Mouse (Mus musculus) erythroblast, adult 5-6 weeks (primary cell): ENCODE measurements around the gene Krt81. TPM values are rescaled to one million over a fixed set of nuclear protein-coding genes. Genes with fewer than 3 reads are reported as not detected.

Experiments used
- ATAC-seq: replicated peaks from 2 replicates; pipeline ENCODE4 v1.8.0; 2016; ENCODE audit warnings: moderate number of reproducible peaks, mild to moderate bottlenecking, moderate TSS enrichment, inconsistent platforms; ENCODE audit not compliant: poor library complexity, low FRiP score, severe bottlenecking
- total RNA-seq, 2 experiments: library from RNA; stranded (forward) in 1 of 2; stranded (reverse) in 1 of 2; fragments of 150-400 nt in 1 of 2; fragments of 200-764, 138-1000 nt in 1 of 2; gene quantifications; 2 replicates each; pipeline versions ENCODE4 v1.2.3 to v1.2.4; 2015 to 2017; ENCODE audit warnings: low replicate concordance in 2 of 2

Krt81 gene
- total RNA-seq (2015; ENCODE audit: low replicate concordance), result not detected in 2 replicates
- total RNA-seq (2017; ENCODE audit: low replicate concordance), result not detected in 2 replicates

DNA sequence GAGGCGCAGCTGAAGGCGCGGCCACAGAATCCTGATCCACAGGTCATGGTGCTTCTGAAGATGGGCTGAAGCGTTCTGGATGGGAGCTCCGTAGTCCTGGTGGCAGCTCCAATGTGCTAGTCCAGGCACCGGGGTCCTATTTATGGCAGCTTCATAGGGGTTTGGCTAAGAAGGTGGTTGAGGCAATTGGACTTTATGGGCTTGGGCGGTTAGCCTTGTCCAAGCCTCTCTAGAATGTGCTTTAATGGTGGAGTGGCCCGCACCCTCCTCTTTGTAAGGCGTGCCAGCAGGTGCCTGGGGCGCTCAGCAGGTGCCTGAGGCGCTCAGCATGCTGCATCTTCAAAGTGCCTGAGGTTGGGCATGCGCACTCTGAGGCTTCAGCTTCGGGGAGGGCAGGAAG, at the start of gene Krt81:
Gene Krt81 (minus strand): TSS at position 101 of the 400 bp plus-strand sequence.
- no peak for ATAC-seq

DNA sequence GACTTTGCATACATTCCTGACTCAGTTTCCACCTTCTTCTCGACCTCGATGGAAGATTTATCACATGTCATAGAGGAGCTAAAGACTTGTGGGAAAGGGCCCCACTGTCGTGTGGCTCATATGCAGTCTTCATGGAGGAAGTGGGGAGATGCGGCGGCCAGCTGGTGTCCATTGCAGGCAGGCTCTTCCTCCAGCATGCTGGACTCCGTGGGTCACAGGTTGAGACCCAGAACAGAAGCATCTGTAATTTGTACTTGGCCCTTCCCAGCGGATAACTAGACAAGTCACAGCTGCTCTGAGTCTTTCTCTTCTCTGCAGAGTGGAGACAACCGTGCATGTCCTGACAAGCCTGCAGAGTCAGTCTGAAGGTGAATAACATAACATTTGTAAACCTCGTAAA, 44.7 kb upstream of the Krt81 start:
- ATAC-seq, result no peak

DNA sequence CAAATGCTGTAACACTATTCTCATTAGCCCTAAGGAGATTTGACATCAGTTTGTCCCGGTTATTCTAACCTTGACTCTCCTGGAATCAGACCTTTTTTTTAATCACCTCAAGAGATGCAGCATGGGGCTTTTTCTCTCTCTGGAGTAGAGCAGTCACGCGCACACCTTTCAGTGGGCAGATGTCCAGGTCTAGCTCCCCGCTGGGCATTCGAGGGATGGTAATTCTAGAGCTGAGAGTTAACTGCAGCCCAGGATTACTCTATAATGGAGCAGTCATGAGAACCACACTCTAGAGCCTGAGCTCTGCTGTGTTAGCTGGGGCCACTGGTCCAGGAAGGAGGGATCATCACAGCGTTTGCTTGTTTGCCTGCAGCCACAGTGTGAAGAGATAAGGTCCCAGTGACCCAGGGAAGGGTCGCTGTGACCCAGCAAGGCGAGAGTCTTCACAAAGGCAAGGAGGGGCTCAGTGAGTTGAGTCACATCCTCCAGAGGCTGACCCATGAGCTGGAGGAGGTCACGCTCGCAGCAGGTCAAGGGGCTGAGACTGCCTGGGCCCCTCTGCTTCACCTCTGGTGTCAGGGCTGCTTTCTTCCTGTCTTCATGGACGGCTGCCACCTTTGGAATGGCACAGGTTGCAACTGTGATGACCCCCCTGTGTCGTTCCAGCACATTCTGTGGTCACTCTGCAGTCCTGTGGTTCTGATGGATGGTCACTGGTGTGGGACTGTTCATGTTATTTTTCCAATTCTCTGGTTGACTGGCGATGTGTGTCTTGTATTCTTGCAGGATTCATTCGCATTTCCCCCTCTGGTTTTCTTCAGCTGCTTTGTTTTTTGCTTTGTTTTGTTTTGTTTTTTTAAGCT, 43.6 kb upstream of the Krt81 start:
- no peak for ATAC-seq

DNA sequence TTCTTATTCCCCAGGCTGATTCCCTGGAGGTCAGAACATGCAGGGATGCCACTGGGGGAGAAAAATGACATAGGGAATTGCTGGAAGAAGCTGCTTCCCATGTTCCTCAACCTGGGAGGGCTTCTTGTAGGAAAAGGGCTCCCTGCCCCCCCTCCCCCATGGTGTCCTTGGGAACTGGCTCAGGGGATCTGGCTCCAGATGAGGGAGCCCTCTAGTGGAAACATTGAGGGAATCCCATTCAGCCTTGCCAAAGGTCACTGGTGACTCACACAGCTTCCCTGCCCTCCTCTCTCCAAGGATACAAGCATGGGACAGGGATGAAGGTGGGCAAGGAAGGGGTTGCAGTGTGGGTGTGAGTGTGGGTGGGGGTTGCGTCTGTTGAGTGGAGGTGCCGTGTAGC, 33.6 kb upstream of the Krt81 start:
- no peak for ATAC-seq

DNA sequence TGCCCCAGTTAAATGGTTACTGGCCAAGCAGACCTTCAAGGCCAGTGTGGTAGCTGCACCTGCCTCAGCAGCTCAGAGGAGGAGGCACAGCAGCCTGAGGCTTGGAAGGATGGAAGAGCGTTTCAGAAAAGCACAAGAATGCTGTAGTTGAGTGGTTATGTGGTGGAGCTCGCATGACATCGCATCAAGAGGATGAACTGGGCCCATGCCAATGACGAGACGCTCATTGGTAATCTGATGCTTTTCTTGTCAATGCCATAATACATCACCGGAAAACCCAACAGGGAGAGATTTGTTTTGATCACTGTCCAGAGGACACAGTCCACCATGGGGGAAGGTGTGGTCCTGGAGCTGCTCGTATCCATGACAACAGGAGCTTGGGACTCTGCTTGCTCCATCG, 31.7 kb upstream of the Krt81 start:
- no peak for ATAC-seq

DNA sequence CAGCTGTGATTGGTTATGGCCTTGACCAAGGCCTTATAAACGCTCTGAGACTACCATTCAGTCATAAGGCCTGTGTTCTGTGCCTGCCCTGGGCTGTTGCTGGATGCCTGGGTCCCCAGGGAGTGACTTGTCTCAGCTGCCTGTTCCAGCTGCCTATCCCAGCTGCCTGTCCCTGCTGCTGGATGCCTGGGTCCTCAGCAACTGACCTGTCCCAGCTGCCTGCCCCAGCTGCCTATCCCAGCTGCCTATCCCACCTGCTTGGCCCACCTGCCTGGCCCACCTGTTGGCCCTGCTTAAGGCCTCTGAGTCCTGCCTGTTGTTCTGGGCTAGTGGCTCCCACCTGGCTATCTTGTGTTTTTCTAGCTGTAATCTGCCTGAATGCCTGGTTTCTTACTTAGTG, 30.7 kb upstream of the Krt81 start:
- ATAC-seq, result no peak

DNA sequence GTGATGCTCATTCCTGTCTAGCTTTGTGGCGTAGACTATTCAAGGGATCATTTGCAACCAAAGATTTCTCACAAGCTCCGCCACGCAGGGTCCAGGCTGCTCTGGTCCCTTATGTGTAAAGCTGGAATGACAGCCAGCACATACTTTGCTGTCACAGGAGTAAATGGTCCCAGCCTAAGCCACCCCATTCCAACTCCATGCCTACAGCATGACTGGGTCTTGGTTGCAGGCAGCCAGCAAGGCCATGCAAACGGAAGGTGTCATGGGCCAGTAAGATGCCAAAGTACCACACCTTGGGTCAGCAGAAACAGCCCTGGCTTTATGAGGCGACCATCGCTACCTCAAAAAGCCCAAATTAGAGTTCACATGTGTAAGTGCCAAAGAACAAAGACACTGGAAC, 30.2 kb upstream of the Krt81 start:
- no peak for ATAC-seq

DNA sequence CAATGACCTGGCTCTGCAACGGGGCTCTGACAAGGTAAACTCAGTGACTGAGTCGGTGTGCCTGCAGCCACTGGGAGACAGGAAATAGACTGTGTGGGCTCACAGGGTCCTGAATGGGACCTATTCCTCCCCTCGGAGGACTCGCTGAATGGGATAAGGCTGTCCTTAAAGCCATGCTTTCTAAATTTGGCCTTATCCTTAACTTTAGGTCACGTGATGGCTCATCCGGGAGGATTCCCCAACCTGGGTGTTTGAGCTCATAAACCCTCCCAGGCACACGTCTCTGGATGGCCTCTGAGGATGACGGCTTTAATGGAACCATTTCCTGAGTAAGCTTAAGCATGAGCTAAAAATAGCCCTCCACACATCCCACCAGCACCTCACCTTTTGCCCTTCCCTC, 29.2 kb upstream of the Krt81 start:
- no peak for ATAC-seq

DNA sequence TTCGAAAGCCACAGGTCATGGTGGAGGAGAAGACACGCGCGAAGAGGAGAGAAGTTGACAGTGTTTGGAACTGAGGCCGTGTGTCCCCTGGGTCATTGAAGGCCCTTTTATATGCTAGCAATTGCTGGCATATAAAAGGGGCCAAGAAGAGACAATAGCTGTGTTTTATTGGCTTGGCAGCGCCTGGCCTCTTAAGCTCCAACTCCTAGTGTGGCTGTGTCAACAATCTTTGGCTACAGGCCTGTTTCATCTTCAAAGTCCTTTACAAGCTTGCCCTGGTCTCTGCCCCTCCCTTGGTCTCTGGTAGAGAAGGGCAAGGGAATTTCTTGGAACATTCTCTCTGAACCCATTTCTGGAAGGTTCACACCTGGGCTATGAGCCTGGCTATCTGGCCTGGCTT, 27.9 kb upstream of the Krt81 start, which contains the start of gene Krt83:
Gene Krt83 (minus strand): TSS at position 82 of the 400 bp plus-strand sequence.
- ATAC-seq, result no peak

DNA sequence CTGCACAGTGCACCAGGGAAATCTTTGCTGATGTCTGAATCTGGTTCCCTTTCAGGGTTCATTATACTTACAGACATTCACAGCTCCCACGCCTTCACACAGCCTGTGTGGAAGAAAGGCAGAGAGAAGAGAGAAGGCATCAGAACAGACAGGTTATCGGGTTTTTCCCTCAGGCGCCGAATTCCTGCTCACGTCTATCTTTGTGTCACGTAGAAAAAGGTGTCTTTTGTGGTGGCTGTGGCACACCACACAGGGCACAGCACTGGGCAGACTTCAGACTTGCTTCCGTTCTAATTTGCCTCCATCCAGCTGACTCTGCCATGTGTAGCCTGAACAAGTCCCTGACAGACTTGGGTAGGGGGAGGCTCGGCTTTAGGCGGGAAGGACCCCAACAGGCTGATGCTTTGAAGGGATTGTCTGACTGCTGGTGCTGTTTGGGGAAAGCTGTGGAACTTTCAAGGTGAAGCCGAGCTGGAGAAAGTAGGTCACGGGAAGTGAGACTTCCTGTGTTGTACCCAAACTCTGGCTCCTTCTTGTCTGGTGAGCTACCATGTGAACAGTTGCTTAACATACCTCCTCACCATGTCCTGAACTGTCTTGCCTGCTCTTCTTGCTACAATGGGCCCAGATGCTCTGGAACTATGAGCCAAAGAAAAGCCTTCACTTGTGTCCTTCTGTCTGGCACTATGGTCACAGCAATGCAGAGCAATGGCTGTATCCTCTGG, 22.5 kb upstream of the Krt81 start:
- ATAC-seq, result no peak

DNA sequence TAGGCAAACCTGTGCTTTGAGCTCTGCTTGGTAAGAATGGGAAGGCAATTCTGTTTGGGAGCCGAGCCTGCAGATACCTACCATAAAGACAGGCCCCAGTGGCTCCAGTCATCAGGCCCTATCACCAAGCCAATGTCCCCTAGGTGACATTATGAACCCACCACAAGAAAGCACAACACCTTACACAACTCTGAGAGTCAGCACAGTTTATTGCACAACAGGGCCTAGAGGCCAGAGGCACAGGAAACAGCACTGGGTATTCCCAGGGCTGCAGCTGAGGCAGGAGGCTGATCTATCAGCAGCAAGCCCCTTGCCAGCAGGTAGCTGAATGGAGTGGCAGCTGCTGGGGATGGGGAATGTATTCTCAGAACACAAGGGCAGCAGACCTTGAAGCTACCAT, 21.4 kb upstream of the Krt81 start:
- no peak for ATAC-seq

DNA sequence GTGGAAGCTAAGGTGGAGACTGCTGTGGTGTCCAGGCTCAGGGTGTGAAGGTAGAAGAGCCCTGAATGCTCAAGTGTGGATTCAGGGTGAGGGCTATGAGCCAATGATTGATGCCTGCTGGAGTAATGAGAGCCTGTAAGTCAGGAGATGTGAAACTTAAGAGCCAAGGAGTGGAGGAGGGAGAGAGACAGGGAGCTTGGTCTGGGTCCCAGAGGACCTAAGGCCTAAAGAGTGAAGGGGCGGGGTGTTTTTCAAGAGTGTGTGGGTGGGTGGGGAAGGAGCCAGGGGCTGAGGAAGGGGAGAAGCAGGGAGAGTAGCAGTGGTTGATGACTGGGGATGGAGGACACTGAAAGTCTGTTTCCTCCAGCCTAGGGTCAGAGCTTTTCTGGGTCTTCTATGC, 20.1 kb upstream of the Krt81 start:
- ATAC-seq, result no peak

DNA sequence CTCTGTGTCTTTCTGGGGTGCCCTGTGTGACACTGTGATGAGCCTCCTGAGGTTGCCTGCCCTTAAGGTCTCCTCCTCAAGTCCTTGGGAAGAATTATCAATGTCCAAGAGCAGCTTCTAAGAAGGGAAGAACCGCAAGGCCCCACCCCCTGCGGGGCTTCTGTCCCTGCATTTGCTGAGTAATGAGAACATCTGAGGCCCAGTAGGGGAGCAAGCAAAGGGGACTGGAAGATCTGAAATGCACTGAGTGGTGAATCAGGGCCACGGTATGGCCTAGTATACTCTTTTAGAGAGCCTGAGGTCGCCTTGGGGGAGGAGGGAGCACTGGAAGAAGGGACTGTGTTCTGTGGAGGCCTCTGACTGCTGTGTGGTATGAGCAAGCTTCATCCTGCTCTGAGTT, 18.5 kb upstream of the Krt81 start:
- ATAC-seq, result no peak

DNA sequence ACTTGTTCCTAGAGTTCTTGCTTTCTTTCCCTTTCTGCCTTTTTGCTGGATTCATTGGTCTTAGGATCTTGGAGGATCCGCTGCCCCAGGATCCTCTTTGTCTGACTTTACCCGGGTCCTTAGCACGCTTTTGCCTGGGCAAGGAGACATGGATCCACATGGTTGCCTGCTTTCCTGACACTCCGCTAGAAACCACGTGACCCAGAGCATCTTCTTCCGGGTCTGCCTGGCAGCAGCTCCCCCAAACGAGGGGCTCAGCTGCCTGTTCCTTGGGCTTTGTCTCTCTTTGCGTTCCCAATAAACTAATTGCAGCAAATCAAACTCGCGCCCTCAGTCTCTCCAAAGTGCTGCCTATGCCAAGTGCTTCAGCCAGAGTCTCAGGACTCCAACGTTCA, 16.1 kb upstream of the Krt81 start:
- ATAC-seq, result no peak

DNA sequence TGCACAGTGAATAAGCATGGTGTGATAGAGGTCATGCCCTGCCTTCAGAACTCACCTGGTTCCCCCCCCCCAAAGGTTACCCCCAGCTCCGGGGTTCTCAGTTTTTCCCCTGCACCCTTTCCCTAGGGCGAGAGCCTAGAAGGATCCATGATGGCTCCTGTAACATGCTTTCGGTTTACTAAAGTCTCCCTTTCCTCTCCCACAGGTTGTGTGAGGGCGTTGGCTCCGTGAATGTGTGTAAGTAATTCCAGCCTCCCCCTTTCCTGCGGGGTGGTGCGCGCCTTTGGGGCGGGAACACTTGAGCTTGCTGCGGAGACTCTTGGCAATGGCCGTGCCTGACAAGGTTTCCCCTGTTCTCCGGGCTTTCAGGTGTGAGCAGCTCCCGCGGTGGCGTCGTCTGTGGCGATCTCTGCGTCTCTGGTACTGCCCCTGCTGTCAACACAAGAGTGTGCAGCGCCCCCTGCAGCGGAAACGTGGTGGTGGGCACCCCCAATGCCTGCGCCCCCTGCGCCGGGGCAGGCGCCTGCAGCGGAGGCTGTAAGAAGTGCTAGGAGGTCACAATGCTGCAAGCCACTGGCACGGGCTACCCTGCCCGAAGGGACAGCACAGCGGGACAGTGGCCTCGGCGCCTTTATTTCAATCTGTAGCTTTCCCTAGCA, 15.6 kb upstream of the Krt81 start:
- no peak for ATAC-seq

DNA sequence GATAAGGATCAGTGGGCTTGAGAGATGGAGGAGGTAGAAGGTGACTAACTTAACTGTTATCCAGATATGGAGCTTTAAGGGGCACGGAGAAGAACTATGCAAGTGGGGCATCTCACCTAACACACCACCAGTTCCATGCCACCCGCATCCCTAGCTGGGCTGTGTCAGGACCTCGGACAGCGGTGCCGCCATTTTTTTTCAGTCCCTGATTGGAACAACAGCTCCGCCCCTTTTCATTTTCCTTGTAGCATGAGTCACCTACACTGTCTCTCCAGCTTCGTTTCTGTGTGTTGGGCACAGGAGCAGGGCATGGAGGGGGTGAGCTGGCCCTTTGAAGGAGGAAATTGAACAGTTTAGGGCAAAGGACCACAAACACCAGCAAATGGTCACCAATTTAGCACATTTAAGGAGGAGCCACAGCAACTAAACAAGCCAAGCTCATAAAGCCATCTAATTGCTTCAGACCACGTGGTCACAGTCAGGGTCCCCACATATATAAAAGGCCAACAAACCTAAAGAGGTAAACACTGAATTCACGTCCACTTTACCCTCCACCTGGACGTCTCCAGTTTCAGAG, 9.5 kb upstream of the Krt81 start, which contains the start of gene Krt86:
Gene Krt86 (plus strand): TSS at position 527 of the 577 bp plus-strand sequence.
- no peak for ATAC-seq

DNA sequence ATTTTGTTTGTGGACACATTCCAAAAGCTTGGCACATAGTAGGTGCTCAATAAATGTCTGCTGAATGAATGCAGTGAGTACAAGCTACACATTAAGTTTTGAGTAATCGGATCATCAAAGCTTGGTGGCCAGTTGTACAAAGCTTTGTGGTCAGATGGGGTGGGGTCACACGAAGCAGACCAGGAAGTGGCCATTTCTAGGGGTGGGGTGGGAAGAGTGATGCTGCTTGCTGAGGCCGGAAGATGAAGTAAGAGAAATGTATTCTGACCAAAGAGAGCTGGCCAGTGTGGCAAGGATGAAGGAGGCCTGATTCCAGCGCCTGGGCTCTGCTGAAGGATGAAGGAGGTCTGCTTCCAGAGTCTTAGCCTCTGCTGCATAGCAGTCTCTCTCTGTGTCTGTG, 5.5 kb upstream of the Krt81 start:
- no peak for ATAC-seq

DNA sequence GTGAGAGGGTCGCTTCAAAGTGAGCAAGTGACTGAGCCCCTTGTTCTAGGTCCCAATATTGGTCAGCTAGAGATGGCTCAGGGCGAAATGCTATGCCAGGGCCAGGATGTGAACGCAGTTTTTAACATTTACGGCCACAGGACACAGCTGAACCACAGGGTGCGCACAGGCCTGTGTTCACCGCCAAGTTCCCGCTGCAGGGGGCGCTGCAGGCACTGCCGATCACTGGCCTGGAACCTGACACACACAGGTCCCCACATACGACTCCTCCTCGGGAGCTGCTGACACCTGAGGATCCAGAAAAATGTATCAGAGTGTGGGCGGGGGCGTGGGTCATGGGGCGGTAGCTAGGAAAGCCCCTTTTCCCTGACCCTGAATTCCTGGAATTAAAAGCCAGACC, 4.3 kb downstream of the Krt81 start:
- no peak for ATAC-seq

DNA sequence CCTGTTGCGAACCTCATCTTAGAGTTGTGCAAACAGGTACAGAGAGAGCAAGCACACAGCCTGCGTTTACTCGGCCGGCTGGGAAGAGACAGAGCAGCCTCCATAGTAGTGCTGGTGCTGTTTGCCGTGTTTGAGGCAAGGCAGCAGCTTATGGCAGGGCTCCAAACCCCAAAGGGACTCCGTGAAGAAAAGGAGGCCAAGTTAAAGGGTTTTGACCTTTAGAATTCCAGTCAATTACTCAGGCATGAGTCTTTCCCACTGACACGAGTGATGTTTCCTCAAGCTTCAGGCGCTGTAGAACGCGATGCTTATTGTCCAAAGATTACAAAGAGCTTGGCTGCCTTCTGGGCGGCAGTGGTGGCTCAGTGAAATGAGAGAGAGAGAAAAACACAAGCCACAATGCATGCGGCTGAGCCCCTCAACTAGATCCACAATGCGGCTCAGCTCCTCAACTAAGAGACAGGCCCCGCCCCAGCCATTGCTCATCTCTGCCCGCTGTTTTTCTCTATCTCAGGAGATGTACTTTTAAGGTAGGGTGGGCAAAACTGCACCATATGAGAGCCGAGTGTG, 5.1 kb downstream of the Krt81 start:
- no peak for ATAC-seq

DNA sequence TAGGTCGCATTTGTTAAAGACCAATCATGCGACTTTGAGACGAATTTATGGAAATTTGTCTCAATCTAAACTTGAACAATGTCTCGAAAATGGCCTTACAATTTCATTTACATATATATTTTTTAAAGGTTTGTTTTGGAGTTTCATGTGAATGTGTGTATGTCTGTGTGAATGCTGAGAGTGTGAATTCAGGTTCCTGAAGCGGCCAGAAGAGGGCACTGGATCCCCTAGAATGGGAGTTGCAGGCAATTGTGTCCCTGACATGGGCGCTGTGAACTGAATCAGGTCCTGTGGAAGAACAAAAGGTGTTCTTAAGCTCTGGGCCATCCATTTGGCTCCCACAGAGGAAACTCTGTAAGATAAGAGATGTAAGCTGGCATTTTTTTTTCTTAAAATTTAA, 7.7 kb downstream of the Krt81 start:
- no peak for ATAC-seq
